Mouse (Mus musculus) midbrain, embryonic 12.5 days (tissue): Measurements from ENCODE around the gene Fads2. TPM values are rescaled to one million over a fixed set of nuclear protein-coding genes. Genes with fewer than 3 reads are reported as not detected.
"Not testable (repeated sequence)": the region's sequence is repeated elsewhere in the genome, so short reads cannot be mapped to it uniquely, and the experiment has no call there.

Source experiments
- ATAC-seq: fragments of 200-750 bp; cut with Nextera tagmentation; 2 replicates; pipeline ENCODE4 v1.8.0; 2017; ENCODE audit warnings: low read depth, moderate TSS enrichment, moderate library complexity; ENCODE audit not compliant: low FRiP score
- H3K27ac ChIP-seq: fragments of 300-500 bp; sonication (generic); replicated peaks from 2 replicates; pipeline ENCODE4 v1.5.1; 2016; ENCODE audit warnings: mild to moderate bottlenecking
- H3K27me3 ChIP-seq: fragments of 300-500 bp; sonication (generic); 2 replicates; pipeline ENCODE4 v1.6.1; 2016; ENCODE audit warnings: mild to moderate bottlenecking
- H3K36me3 ChIP-seq: fragments of 300-500 bp; sonication (generic); 2 replicates; pipeline ENCODE4 v1.6.1; 2016
- H3K4me1 ChIP-seq: fragments of 300-500 bp; sonication (generic); 2 replicates; pipeline ENCODE4 v1.6.1; 2016
- H3K4me2 ChIP-seq: fragments of 300-500 bp; sonication (generic); replicated peaks from 2 replicates; pipeline ENCODE4 v1.6.1; 2016; ENCODE audit warnings: mild to moderate bottlenecking, moderate library complexity
- H3K4me3 ChIP-seq: fragments of 300-500 bp; sonication (generic); 2 replicates; pipeline ENCODE4 v1.5.1; 2016; ENCODE audit warnings: mild to moderate bottlenecking
- H3K9ac ChIP-seq: fragments of 300-500 bp; sonication (generic); replicated peaks from 2 replicates; pipeline ENCODE4 v1.6.1; 2016; ENCODE audit warnings: mild to moderate bottlenecking, moderate library complexity
- H3K9me3 ChIP-seq: fragments of 300-500 bp; sonication (generic); 2 replicates; pipeline ENCODE4 v1.6.1; 2016; ENCODE audit warnings: mild to moderate bottlenecking
- WGBS: fragments of 180-500 bp; shearing (Covaris S2); methylation state at CpG from one replicate; pipeline ENCODE4 v1.1.7; 2016; 5-methylcytosine and 5-hydroxymethylcytosine counted together
- polyA plus RNA-seq: library from polyadenylated mRNA; unstranded; fragments of >200 nt; fragmentation: Nextera tagmentation; extraction: Ambion mirVana; gene quantifications from 2 replicates; pipeline ENCODE4 v1.2.1, GENCODE M21; 2016

The Fads2 gene
- 220 and 225 TPM in 2 replicates for polyA plus RNA-seq

GRCm38 (mm10) chr19:10101341-10102053 is at the start of gene Fads2:
Gene Fads2 (minus strand): TSS chr19:10101746.
- H3K27ac ChIP-seq: peak within 1 kb of the TSS; percentile 99
- peak within 1 kb of the TSS; percentile 95 for H3K4me2 ChIP-seq
- H3K9me3 ChIP-seq: no peaks in the 10 kb centered on the region
- WGBS: under 1% methylated on average over 49 of the region's 57 CpGs
- H3K4me3 ChIP-seq: peak within 1 kb of the TSS; percentile 78
- peak within 1 kb of the TSS; percentile 95 for H3K9ac ChIP-seq
- peaks cover 45% of the 10 kb centered on the region for H3K4me1 ChIP-seq
- H3K27me3 ChIP-seq: no peaks in the 10 kb centered on the region
- peaks cover 13% of the 10 kb centered on the region; the same call in 1 of the 2 replicates for H3K36me3 ChIP-seq
- ATAC-seq: peak; percentile 95

DNA sequence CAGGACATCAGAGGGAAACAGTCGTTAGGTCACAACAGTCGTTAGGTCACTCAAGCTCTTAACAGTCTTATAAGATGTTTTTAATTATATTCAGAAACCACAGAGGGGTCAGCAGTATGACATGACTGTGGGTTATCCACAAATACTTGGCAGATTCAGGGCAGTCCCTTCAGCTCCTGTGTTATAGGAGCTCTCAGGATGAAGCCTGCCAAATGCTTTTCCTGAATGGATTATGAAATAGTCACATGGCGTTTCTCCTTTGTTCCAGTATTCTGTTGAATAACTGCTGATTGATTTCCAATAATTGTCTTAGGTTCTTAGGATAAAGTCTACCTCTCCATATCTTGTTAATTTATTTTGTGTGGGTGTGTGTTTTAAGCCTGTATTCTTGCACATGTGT is 47.6 kb upstream of the Fads2 start:
- Histone ChIP-seq H3K27me3 (no peaks in the 10 kb centered on the region), H3K36me3 (no peaks in the 10 kb centered on the region), H3K27ac (no peak overlapping the region), H3K4me1 (no peaks in the 10 kb centered on the region), H3K9ac (no peak overlapping the region), H3K4me3 (no peak overlapping the region), H3K4me2 (no peak overlapping the region), H3K9me3 (no peaks in the 10 kb centered on the region)
- 71% methylated on average over 3 of the region's 3 CpGs for WGBS
- ATAC-seq: no peak

- H3K4me2 ChIP-seq: no peak overlapping the region
- H3K36me3 ChIP-seq: no peaks in the 10 kb centered on the region
- 88% methylated on average over 6 of the region's 6 CpGs for WGBS
- peaks cover 6% of the 10 kb centered on the region for H3K4me1 ChIP-seq
- H3K9ac ChIP-seq: no peak overlapping the region
- no peak overlapping the region for H3K4me3 ChIP-seq
- no peaks in the 10 kb centered on the region for H3K9me3 ChIP-seq
- H3K27ac ChIP-seq: no peak overlapping the region
- no peak for ATAC-seq
- no peaks in the 10 kb centered on the region for H3K27me3 ChIP-seq
Observed at GRCm38 (mm10) chr19:10148555-10148954, 47.0 kb upstream of the Fads2 start.

GRCm38 (mm10) chr19:10144464-10144863 is 42.9 kb upstream of the Fads2 start:
- Histone ChIP-seq H3K9me3 (no peaks in the 10 kb centered on the region), H3K4me2 (no peak overlapping the region), H3K4me1 (peaks cover 9% of the 10 kb centered on the region), H3K27me3 (no peaks in the 10 kb centered on the region), H3K9ac (no peak overlapping the region), H3K4me3 (no peak overlapping the region), H3K27ac (no peak overlapping the region), H3K36me3 (no peaks in the 10 kb centered on the region)
- 55% methylated on average over 4 of the region's 4 CpGs for WGBS
- ATAC-seq: no peak

DNA sequence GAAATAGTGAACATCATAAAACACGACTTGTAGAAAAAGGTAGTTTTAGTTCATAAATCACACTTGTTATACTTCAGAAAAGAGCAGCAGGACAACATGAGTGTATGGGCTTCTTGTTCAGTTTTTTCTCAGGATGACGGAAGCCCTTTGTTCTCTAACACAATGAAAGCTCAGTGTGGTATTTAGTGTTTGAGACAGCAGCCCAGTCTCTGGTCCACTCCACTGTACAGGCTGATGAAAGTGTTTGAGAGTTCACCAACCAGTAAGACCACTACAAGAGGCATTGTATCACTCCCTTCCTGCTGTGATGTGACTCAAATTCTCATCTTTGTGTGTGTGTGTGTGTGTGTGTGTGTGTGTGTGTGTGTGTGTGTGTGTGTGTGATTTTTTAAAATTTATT is 42.1 kb upstream of the Fads2 start:
- H3K4me1 ChIP-seq: peaks cover 9% of the 10 kb centered on the region
- no peak overlapping the region for H3K4me3 ChIP-seq
- 37% methylated on average over 2 of the region's 2 CpGs for WGBS
- ATAC-seq: peak; percentile 70; the same call in 1 of the 2 replicates
- no peaks in the 10 kb centered on the region for H3K27me3 ChIP-seq
- H3K27ac ChIP-seq: no peak overlapping the region
- H3K4me2 ChIP-seq: no peak overlapping the region
- no peaks in the 10 kb centered on the region for H3K36me3 ChIP-seq
- H3K9me3 ChIP-seq: no peaks in the 10 kb centered on the region
- H3K9ac ChIP-seq: no peak overlapping the region

GRCm38 (mm10) chr19:10139736-10140135 is 38.2 kb upstream of the Fads2 start:
- Histone ChIP-seq H3K9ac (no peak overlapping the region), H3K27ac (no peak overlapping the region), H3K36me3 (no peaks in the 10 kb centered on the region), H3K9me3 (no peaks in the 10 kb centered on the region), H3K4me1 (peaks cover 9% of the 10 kb centered on the region), H3K27me3 (no peaks in the 10 kb centered on the region), H3K4me3 (no peak overlapping the region), H3K4me2 (no peak overlapping the region)
- no peak for ATAC-seq
- whole genome bisulfite sequencing: 91% methylated on average over 6 of the region's 6 CpGs

- ATAC-seq: no peak
- Histone ChIP-seq H3K27ac (no peak overlapping the region), H3K36me3 (no peaks in the 10 kb centered on the region), H3K27me3 (no peaks in the 10 kb centered on the region), H3K4me1 (no peaks in the 10 kb centered on the region), H3K9me3 (no peaks in the 10 kb centered on the region), H3K4me2 (no peak overlapping the region), H3K9ac (no peak overlapping the region), H3K4me3 (no peak overlapping the region)
- 80% methylated on average over 5 of the region's 5 CpGs for WGBS
Observed at GRCm38 (mm10) chr19:10137423-10137822, 35.9 kb upstream of the Fads2 start.

- Histone ChIP-seq H3K27me3 (no peaks in the 10 kb centered on the region), H3K27ac (no peak overlapping the region), H3K9ac (no peak overlapping the region), H3K4me3 (no peak overlapping the region), H3K36me3 (no peaks in the 10 kb centered on the region), H3K9me3 (no peaks in the 10 kb centered on the region), H3K4me2 (no peak overlapping the region), H3K4me1 (no peaks in the 10 kb centered on the region)
- no peak for ATAC-seq
- WGBS: 59% methylated on average over 2 of the region's 2 CpGs
Observed at GRCm38 (mm10) chr19:10134692-10135091, 33.1 kb upstream of the Fads2 start.

DNA sequence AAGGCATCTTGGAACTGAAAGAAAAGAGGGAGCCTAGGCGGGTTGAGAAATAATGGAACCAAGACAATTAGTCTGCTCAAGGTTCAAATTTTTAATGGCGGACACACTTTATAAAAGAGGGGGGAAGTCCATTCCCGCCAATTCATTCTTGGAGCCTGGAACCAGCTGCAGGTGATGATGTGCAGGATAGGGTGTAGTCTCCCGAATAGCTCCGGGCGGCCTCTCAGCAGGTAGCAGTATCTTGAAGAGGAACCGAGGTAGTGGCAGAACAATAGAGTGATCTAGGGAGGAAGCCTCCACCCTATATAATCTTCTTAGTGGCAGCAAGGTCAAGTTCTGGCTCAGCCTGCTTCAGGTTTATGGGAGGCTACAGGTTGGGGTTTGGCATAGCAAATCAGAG is 28.0 kb upstream of the Fads2 start:
- H3K27ac ChIP-seq, H3K4me3 ChIP-seq, H3K36me3 ChIP-seq, ATAC-seq, H3K9ac ChIP-seq, H3K4me1 ChIP-seq, H3K27me3 ChIP-seq, H3K4me2 ChIP-seq, H3K9me3 ChIP-seq: not testable (repeated sequence)
- 72% methylated on average over 7 of the region's 7 CpGs for WGBS

DNA sequence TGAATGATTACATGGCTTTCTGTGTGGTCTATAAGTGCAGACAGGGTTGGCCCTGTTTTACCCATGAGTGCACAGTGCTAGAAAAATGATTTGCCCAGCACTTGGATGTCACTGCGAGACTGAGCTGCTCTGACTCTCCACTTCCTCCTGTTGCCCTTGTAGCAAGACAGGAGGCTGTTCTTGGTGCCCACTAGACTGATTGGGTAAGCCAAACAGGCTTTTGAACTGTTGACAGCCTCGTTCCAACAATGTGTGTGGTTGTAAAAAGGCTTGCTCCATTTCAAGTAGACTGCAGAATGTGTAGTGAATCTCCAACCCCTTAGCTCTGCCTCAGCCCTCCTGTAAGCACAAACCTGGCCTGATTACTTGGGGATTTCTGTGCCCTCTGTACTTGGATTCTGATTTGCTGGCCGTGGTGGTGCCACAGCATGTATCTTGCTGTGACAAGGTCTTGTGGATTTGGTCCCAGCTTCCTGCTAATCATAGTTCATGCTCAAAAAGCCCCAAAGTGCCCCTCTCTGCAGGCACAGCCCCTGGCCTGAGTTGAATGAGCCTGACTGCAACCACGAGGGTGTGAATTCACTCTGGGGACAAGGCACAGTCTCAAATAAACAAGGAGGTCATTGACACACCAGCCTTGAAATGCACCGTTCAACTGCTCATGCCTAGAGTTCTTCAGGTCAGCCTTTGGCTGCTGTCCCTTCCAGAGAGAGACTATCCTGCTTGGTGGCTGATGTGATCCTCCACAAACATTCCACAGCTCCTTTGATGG is 25.1 kb upstream of the Fads2 start:
- no peak overlapping the region for H3K9ac ChIP-seq
- no peak for ATAC-seq
- H3K4me2 ChIP-seq: no peak overlapping the region
- H3K4me3 ChIP-seq: no peak overlapping the region
- no peaks in the 10 kb centered on the region for H3K9me3 ChIP-seq
- 72% methylated on average over 5 of the region's 5 CpGs for WGBS
- no peaks in the 10 kb centered on the region for H3K36me3 ChIP-seq
- no peaks in the 10 kb centered on the region for H3K27me3 ChIP-seq
- no peaks in the 10 kb centered on the region for H3K4me1 ChIP-seq
- H3K27ac ChIP-seq: no peak overlapping the region

DNA sequence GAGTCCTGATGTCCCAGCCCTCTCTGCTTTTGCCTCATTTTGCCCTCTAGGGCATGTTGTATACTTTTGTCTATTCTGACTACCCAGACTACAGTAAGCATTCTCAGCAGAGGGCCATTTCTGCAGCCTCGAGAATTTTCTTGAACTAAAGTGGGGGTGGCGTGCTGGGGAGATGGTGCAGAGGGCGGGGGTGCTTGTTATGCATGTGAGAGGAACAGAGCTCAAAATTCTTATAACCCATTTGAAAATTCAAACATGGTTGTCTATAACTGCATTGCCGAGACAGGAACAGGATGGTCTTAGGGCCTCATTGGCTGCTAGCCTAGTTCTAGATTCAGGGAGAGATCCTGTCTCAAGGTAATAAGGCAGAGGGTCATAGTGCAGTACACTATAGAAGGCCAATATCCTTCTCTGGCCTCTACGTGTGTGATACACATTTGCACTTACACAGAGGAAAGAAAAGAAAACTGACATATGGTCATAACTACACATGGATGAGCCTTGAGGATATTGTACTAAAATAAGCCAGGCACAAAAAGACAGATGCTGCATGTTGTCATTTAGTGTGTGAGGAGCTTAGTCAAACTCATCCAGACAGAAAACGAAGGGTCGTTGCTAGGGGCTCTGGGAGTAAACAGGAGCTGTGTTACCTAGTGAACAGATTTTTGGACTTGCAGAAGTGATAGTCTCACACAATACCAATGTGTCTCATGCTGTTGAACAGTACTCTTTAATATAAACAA is 22.5 kb upstream of the Fads2 start:
- H3K4me2 ChIP-seq: no peak overlapping the region
- WGBS: 81% methylated on average over 7 of the region's 7 CpGs
- no peaks in the 10 kb centered on the region for H3K36me3 ChIP-seq
- H3K4me3 ChIP-seq: no peak overlapping the region
- no peaks in the 10 kb centered on the region for H3K9me3 ChIP-seq
- H3K27me3 ChIP-seq: no peaks in the 10 kb centered on the region
- H3K27ac ChIP-seq: no peak overlapping the region
- no peaks in the 10 kb centered on the region for H3K4me1 ChIP-seq
- no peak overlapping the region for H3K9ac ChIP-seq
- ATAC-seq: no peak

DNA sequence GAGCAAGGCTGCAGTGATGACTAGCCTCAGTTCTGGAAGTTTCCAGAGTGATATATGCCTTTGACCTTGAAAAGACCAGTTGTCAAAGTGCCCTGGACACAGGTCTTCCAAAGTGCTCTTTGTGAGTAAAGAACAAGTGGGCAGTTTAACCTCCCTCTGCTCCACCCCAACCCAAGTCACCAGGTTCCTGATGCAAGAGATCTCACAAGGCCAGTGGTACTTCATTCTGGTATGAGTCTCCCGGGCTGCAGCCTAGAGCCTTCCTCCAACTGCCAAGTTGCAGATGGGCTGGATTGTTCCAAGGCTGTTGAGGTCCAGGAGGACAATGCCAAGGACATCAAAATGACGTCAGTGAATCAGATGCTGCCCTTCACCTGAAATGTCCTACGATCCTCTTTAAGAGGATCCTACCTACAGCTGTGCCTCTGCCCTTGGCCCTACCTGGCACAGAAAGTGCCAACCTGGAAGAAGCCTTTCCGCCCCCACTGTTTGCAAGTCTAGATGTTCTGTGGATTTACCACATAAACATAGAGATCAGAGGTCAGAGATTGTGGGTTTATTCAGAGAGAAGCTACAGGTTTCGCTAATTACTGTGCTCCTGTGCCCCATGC is 20.6 kb upstream of the Fads2 start:
- Histone ChIP-seq H3K9me3 (no peaks in the 10 kb centered on the region), H3K4me2 (no peak overlapping the region), H3K9ac (no peak overlapping the region), H3K27ac (no peak overlapping the region), H3K36me3 (no peaks in the 10 kb centered on the region), H3K4me3 (no peak overlapping the region), H3K27me3 (no peaks in the 10 kb centered on the region), H3K4me1 (no peaks in the 10 kb centered on the region)
- WGBS: 84% methylated on average over 5 of the region's 5 CpGs
- no peak for ATAC-seq
